8 mouse cellular contexts compared by ENCODE assay signal in the genomic region with DNA sequence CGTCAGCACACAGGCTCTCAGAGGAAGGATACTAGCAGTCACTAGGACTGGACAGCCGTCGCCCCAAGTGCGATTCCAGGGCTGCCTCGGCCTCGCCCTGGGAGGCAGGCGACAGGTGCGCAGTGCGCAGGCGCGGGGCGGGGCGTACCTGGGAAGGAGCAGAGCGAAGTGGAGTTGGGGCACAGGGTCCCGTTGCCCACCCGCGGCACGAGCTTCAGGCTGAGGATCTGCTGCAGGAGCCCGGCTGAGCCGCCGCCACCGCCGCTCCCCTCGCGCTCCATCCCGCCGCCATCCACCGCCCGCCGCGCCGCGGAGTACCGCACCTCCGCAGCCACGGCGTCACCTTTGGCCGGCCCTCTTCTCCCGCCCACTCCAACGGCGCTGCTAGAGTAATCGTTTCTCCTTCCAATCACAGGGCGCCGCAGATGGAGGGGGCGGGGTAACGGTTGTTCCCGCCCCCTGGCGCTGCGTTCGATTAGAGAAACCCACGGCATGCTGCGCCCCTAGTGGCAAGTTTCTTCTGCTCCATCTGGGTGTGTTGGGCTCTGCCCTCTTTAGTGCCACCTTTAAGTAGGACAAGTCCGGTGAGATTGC. TPM values are rescaled to one million over a fixed set of nuclear protein-coding genes. Genes with fewer than 3 reads are reported as not detected.
DNase-seq lines count a peak whose midpoint lies in the region; ATAC-seq lines count a peak whose summit lies in the region.

Gene Tmem170 (minus strand): TSS at position 396 of the 594 bp plus-strand sequence.

- no peaks in the 10 kb centered on the region for H3K36me3 ChIP-seq in forebrain, embryonic 14.5 days (ENCODE audit: control insufficient read depth, insufficient read depth, low read length)
- H3K36me3 ChIP-seq in neural tube, embryonic 15.5 days, result no peaks in the 10 kb centered on the region

- H3K9ac ChIP-seq in forebrain, embryonic 14.5 days (ENCODE audit: low read length), result peak within 1 kb of the TSS; percentile 68
- H3K9ac ChIP-seq in neural tube, embryonic 15.5 days (replicated peaks), result peak within 1 kb of the TSS; percentile 73

- H3K27ac ChIP-seq in forebrain, embryonic 14.5 days (ENCODE audit: low read depth, low read length), result peak within 1 kb of the TSS; percentile 44; the same call in 1 of the 2 replicates
- H3K27ac ChIP-seq in neural tube, embryonic 15.5 days (replicated peaks), result peak within 1 kb of the TSS; percentile 86

- under 1% methylated on average over 47 of the region's 53 CpGs for WGBS in forebrain, embryonic 14.5 days
- WGBS in neural tube, embryonic 15.5 days, result under 1% methylated on average over 45 of the region's 53 CpGs

- H3K4me3 ChIP-seq in forebrain, embryonic 14.5 days (ENCODE audit: low read depth, low read length), result peak within 1 kb of the TSS; percentile 73
- peak within 1 kb of the TSS; percentile 93 for H3K4me3 ChIP-seq in neural tube, embryonic 15.5 days (replicated peaks)

- ATAC-seq in forebrain, embryonic 14.5 days, result peak; percentile 98
- ATAC-seq in neural tube, embryonic 15.5 days (ENCODE audit: low FRiP score), result peak; percentile 98

- H3K4me2 ChIP-seq in forebrain, embryonic 14.5 days (ENCODE audit: low read length), result peak within 1 kb of the TSS; percentile 76
- H3K4me2 ChIP-seq in neural tube, embryonic 15.5 days, result peak within 1 kb of the TSS; percentile 80

- intact Hi-C loops in heart, postnatal 14 days (cut with DNase I), result no loop called here

- H3K27me3 ChIP-seq in forebrain, embryonic 14.5 days (replicated peaks; ENCODE audit: control insufficient read depth, insufficient read depth, low read length), result no peaks in the 10 kb centered on the region
- H3K27me3 ChIP-seq in neural tube, embryonic 15.5 days (replicated peaks), result no peaks in the 10 kb centered on the region

- DNase-seq in ES-CJ7 (ENCODE audit: low read depth, low spot score), result peak; percentile 99
- DNase-seq in cerebellum, adult 11 months, result peak; percentile 99
- DNase-seq in forebrain, embryonic 14.5 days (ENCODE audit: low spot score), result peak; percentile 98
- DNase-seq in heart, postnatal 14 days, result peak; percentile 97 to 98
- DNase-seq in layer of hippocampus, adult 11-12 months (ENCODE audit: low spot score), result peak; percentile 99
- peak; percentile 97 to 98 for DNase-seq in lung, adult 18-20 months
- DNase-seq in testis, postnatal 14 days (ENCODE audit: low spot score), result peak; percentile 95

- no peaks in the 10 kb centered on the region for H3K9me3 ChIP-seq in forebrain, embryonic 14.5 days (replicated peaks; ENCODE audit: control insufficient read depth, low read length)
- H3K9me3 ChIP-seq in neural tube, embryonic 15.5 days (replicated peaks), result no peaks in the 10 kb centered on the region

- peaks cover 5% of the 10 kb centered on the region for H3K4me1 ChIP-seq in forebrain, embryonic 14.5 days (ENCODE audit: control insufficient read depth, insufficient read depth, low read length)
- peaks cover 9% of the 10 kb centered on the region; the same call in 1 of the 2 replicates for H3K4me1 ChIP-seq in neural tube, embryonic 15.5 days

RNA-seq across cellular contexts. Expression of gene Tmem170, which starts in this region (rescaled TPM):
- polyA plus RNA-seq in forebrain, embryonic 14.5 days (2014; fragmentation: Nextera tagmentation; extraction: Ambion mirVana), result 2.0 and 2.7 TPM in 2 replicates
- 1 to 10 TPM; 2.6 to 3.1 TPM for total RNA-seq in heart, postnatal 14 days (2021)
- polyA plus RNA-seq in neural tube, embryonic 15.5 days (2015; fragmentation: Nextera tagmentation; extraction: Ambion mirVana), result 3.9 and 4.8 TPM in 2 replicates

Comparison
In these comparisons a context has a peak if more than half of its experiments do, and no peak if none do; other contexts are left out.
1. Peak in every context shown above with its lines: DNase-seq, ATAC-seq, H3K4me3 ChIP-seq and H3K27ac ChIP-seq.